Comparison of ENCODE assay signal across 8 mouse cellular contexts in the genomic region with DNA sequence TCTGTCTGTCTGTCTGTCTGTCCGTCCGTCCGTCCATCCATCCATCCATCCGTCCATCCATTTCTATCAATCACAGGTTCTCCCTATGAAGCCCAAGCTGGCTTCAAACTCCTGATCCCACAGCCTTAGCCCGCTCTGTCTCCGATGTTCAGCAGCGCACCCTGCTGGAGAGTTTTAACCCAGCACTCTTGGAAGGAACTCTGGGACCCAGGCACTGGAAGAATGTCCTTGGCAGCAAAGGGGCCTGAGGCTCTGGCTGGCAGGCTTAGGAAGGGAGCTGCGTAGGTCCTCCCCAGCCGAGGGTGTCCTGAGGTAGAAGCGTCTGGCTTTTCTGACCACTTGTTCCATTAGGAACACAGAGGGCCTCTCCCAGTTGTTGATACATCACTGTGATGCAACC. TPM values are rescaled to one million over a fixed set of nuclear protein-coding genes. Genes with fewer than 3 reads are reported as not detected.
DNase-seq lines count a peak whose midpoint lies in the region; ATAC-seq and TF ChIP-seq lines count a peak whose summit lies in the region.

No protein-coding gene starts in this region.

- no peak overlapping the region for H3K9ac ChIP-seq in midbrain, embryonic 11.5 days (ENCODE audit: low read length)
- no peak overlapping the region for H3K9ac ChIP-seq in midbrain, embryonic 13.5 days (replicated peaks)
- H3K9ac ChIP-seq in lung, embryonic 16.5 days (ENCODE audit: low read length): peak overlapping the region; percentile 17; the same call in 1 of the 2 replicates

- TF ChIP-seq POLR2A in kidney, adult 2 months (IDR thresholded peaks at IDR 0.05; ENCODE audit: low read depth, low read length): no peak
- no peak for TF ChIP-seq POLR2A in small intestine, adult 2 months (IDR thresholded peaks at IDR 0.05; ENCODE audit: low read depth, low read length)

- no peak overlapping the region for H3K4me3 ChIP-seq in midbrain, embryonic 11.5 days (ENCODE audit: low read depth, low read length)
- no peak overlapping the region for H3K4me3 ChIP-seq in midbrain, embryonic 13.5 days (replicated peaks)
- H3K4me3 ChIP-seq in kidney, adult 2 months (ENCODE audit: insufficient read depth, low read depth, low read length): no peak overlapping the region
- peak overlapping the region; percentile 29 for H3K4me3 ChIP-seq in lung, embryonic 16.5 days (ENCODE audit: low read length)
- H3K4me3 ChIP-seq in small intestine, adult 2 months (ENCODE audit: low read depth, low read length): peak overlapping the region; percentile 48

- H3K27me3 ChIP-seq in midbrain, embryonic 11.5 days (ENCODE audit: control insufficient read depth, insufficient read depth, low read length): peaks cover 12% of the 10 kb centered on the region
- H3K27me3 ChIP-seq in midbrain, embryonic 13.5 days: peaks cover 31% of the 10 kb centered on the region
- no peaks in the 10 kb centered on the region for H3K27me3 ChIP-seq in kidney, adult 2 months (replicated peaks; ENCODE audit: control insufficient read depth, insufficient read depth, low read length)
- H3K27me3 ChIP-seq in lung, embryonic 16.5 days (ENCODE audit: control insufficient read depth, insufficient read depth, low read depth, low read length): no peaks in the 10 kb centered on the region
- H3K27me3 ChIP-seq in small intestine, adult 2 months (ENCODE audit: control insufficient read depth, insufficient read depth, low read length): no peaks in the 10 kb centered on the region

- ATAC-seq in midbrain, embryonic 11.5 days (ENCODE audit: low FRiP score): no peak; the same call in 1 of the 2 replicates
- no peak for ATAC-seq in midbrain, embryonic 13.5 days
- ATAC-seq in lung, embryonic 16.5 days (ENCODE audit: low read depth): peak; percentile 36

- 40% methylated on average over 10 of the region's 10 CpGs for WGBS in midbrain, embryonic 11.5 days
- WGBS in midbrain, embryonic 13.5 days: 44% methylated on average over 10 of the region's 10 CpGs
- 48% methylated on average over 10 of the region's 10 CpGs for WGBS in kidney, adult 2 months
- 30% methylated on average over 10 of the region's 10 CpGs for WGBS in lung, embryonic 16.5 days
- WGBS in small intestine, adult 2 months: 24% methylated on average over 10 of the region's 10 CpGs

- H3K36me3 ChIP-seq in midbrain, embryonic 11.5 days (ENCODE audit: control insufficient read depth, insufficient read depth, low read length): no peaks in the 10 kb centered on the region
- H3K36me3 ChIP-seq in midbrain, embryonic 13.5 days: no peaks in the 10 kb centered on the region
- H3K36me3 ChIP-seq in kidney, adult 2 months (ENCODE audit: control insufficient read depth, insufficient read depth, low read length): no peaks in the 10 kb centered on the region
- H3K36me3 ChIP-seq in lung, embryonic 16.5 days (ENCODE audit: control insufficient read depth, insufficient read depth, low read length): no peaks in the 10 kb centered on the region; the same call in 1 of the 2 replicates
- H3K36me3 ChIP-seq in small intestine, adult 2 months (ENCODE audit: control insufficient read depth, insufficient read depth, low read length): peaks cover 6% of the 10 kb centered on the region

- no peak overlapping the region for H3K27ac ChIP-seq in midbrain, embryonic 11.5 days (ENCODE audit: low read depth, low read length)
- H3K27ac ChIP-seq in midbrain, embryonic 13.5 days: no peak overlapping the region
- peak overlapping the region; percentile 71 for H3K27ac ChIP-seq in kidney, adult 2 months (ENCODE audit: insufficient read depth, low read depth, low read length)
- H3K27ac ChIP-seq in lung, embryonic 16.5 days (ENCODE audit: low read length): peak overlapping the region; percentile 95
- H3K27ac ChIP-seq in small intestine, adult 2 months (ENCODE audit: insufficient read depth, low read depth, low read length): peak overlapping the region; percentile 93

- TF ChIP-seq CTCF in kidney, adult 2 months (conservative IDR thresholded peaks at IDR 0.05; ENCODE audit: insufficient read depth, insufficient read length, low read depth, low read length): peak; percentile 59
- peak; percentile 75; the same call in 1 of the 2 replicates for TF ChIP-seq CTCF in small intestine, adult 2 months (IDR thresholded peaks at IDR 0.05; ENCODE audit: extremely low read depth, insufficient read length, insufficient replicate concordance, low read depth, low read length)

- no peak overlapping the region for H3K4me2 ChIP-seq in midbrain, embryonic 11.5 days
- H3K4me2 ChIP-seq in midbrain, embryonic 13.5 days (replicated peaks): no peak overlapping the region
- peak overlapping the region; percentile 65 for H3K4me2 ChIP-seq in lung, embryonic 16.5 days (ENCODE audit: low read depth, low read length)

- H3K9me3 ChIP-seq in midbrain, embryonic 11.5 days (ENCODE audit: control insufficient read depth, low read length): no peaks in the 10 kb centered on the region
- H3K9me3 ChIP-seq in midbrain, embryonic 13.5 days: no peaks in the 10 kb centered on the region
- no peaks in the 10 kb centered on the region for H3K9me3 ChIP-seq in lung, embryonic 16.5 days (ENCODE audit: control insufficient read depth, low read length)

- H3K4me1 ChIP-seq in midbrain, embryonic 11.5 days (ENCODE audit: control insufficient read depth, insufficient read depth, low read length): no peaks in the 10 kb centered on the region
- peaks cover 14% of the 10 kb centered on the region for H3K4me1 ChIP-seq in midbrain, embryonic 13.5 days (replicated peaks)
- H3K4me1 ChIP-seq in kidney, adult 2 months (ENCODE audit: control insufficient read depth, insufficient read depth, low read length): peaks cover 3% of the 10 kb centered on the region; the same call in 1 of the 2 replicates
- peaks cover 21% of the 10 kb centered on the region for H3K4me1 ChIP-seq in lung, embryonic 16.5 days (replicated peaks; ENCODE audit: control insufficient read depth, insufficient read depth, low read length)
- H3K4me1 ChIP-seq in small intestine, adult 2 months (ENCODE audit: control insufficient read depth, insufficient read depth, insufficient read length, low read length): peaks cover 23% of the 10 kb centered on the region

- DNase-seq in midbrain, embryonic 11.5 days (ENCODE audit: low spot score, missing footprints): peak; percentile 90
- DNase-seq in adrenal gland, postnatal 14 days: peak; percentile 88
- peak; percentile 49 to 53 for DNase-seq in gastrocnemius, adult 8-10 months (ENCODE audit: low spot score in 2 of 2)
- peak; percentile 68 for DNase-seq in kidney, adult 2 months
- DNase-seq in right cerebral cortex, postnatal 36 days (ENCODE audit: low spot score in 2 of 2): no peak

RNA-seq across cellular contexts. Expression of a gene that starts 2.9 kb away (rescaled TPM):
- 44.3 and 48.3 TPM in 2 replicates for polyA plus RNA-seq in midbrain, embryonic 11.5 days (2014; fragmentation: Nextera tagmentation; extraction: Ambion mirVana)
- 51.3 and 64.1 TPM in 2 replicates for polyA plus RNA-seq in midbrain, embryonic 13.5 days (2015; fragmentation: Nextera tagmentation; extraction: Ambion mirVana)
- total RNA-seq in adrenal gland, postnatal 14 days (2021): 205 and 257 TPM in 2 replicates
- 10 to 100 TPM; 17.1 to 25.0 (median 18.7) TPM for total RNA-seq in gastrocnemius, adult 8-10 months (2022)
- polyA plus RNA-seq in kidney, adult 2 months (2012; rRNA removed): 184 and 193 TPM in 2 replicates
- polyA plus RNA-seq in lung, embryonic 16.5 days (2015; fragmentation: Nextera tagmentation; extraction: Ambion mirVana): 379 and 391 TPM in 2 replicates
- polyA plus RNA-seq in small intestine, adult 2 months (2012; rRNA removed): 595 and 1,197 TPM in 2 replicates

RNA-seq across cellular contexts. Expression of a gene that starts 23.1 kb away (rescaled TPM):
- 124 and 131 TPM in 2 replicates for polyA plus RNA-seq in midbrain, embryonic 11.5 days (2014; fragmentation: Nextera tagmentation; extraction: Ambion mirVana)
- polyA plus RNA-seq in midbrain, embryonic 13.5 days (2015; fragmentation: Nextera tagmentation; extraction: Ambion mirVana): 131 TPM in 2 replicates
- 101 and 108 TPM in 2 replicates for total RNA-seq in adrenal gland, postnatal 14 days (2021)
- total RNA-seq in gastrocnemius, adult 8-10 months (2022): 10 to 100 TPM; 39.8 to 50.9 (median 45.1) TPM
- 20.1 and 25.6 TPM in 2 replicates for polyA plus RNA-seq in kidney, adult 2 months (2012; rRNA removed)
- 78.0 and 94.0 TPM in 2 replicates for polyA plus RNA-seq in lung, embryonic 16.5 days (2015; fragmentation: Nextera tagmentation; extraction: Ambion mirVana)
- 8.5 and 18.7 TPM in 2 replicates for polyA plus RNA-seq in small intestine, adult 2 months (2012; rRNA removed)

RNA-seq across cellular contexts. Expression of a gene that starts 23.2 kb away (rescaled TPM):
- polyA plus RNA-seq in midbrain, embryonic 11.5 days (2014; fragmentation: Nextera tagmentation; extraction: Ambion mirVana): 276 and 283 TPM in 2 replicates
- polyA plus RNA-seq in midbrain, embryonic 13.5 days (2015; fragmentation: Nextera tagmentation; extraction: Ambion mirVana): 228 and 231 TPM in 2 replicates
- 106 and 112 TPM in 2 replicates for total RNA-seq in adrenal gland, postnatal 14 days (2021)
- 10 to 100 TPM; 46.9 to 59.4 (median 52.6) TPM for total RNA-seq in gastrocnemius, adult 8-10 months (2022)
- 71.5 and 84.1 TPM in 2 replicates for polyA plus RNA-seq in kidney, adult 2 months (2012; rRNA removed)
- polyA plus RNA-seq in lung, embryonic 16.5 days (2015; fragmentation: Nextera tagmentation; extraction: Ambion mirVana): 178 and 181 TPM in 2 replicates
- polyA plus RNA-seq in small intestine, adult 2 months (2012; rRNA removed): 28.1 and 52.8 TPM in 2 replicates

RNA-seq across cellular contexts. Expression of a gene that starts 33.1 kb away (rescaled TPM):
- polyA plus RNA-seq in midbrain, embryonic 11.5 days (2014; fragmentation: Nextera tagmentation; extraction: Ambion mirVana): not detected in 2 replicates
- polyA plus RNA-seq in midbrain, embryonic 13.5 days (2015; fragmentation: Nextera tagmentation; extraction: Ambion mirVana): not detected in 2 replicates
- total RNA-seq in adrenal gland, postnatal 14 days (2021): not detected in 2 replicates
- total RNA-seq in gastrocnemius, adult 8-10 months (2022): not detected
- not detected in 2 replicates for polyA plus RNA-seq in kidney, adult 2 months (2012; rRNA removed)
- not detected in 2 replicates for polyA plus RNA-seq in lung, embryonic 16.5 days (2015; fragmentation: Nextera tagmentation; extraction: Ambion mirVana)
- polyA plus RNA-seq in small intestine, adult 2 months (2012; rRNA removed): not detected in 2 replicates

RNA-seq across cellular contexts. Expression of a gene that starts 33.3 kb away (rescaled TPM):
- polyA plus RNA-seq in midbrain, embryonic 11.5 days (2014; fragmentation: Nextera tagmentation; extraction: Ambion mirVana): 179 and 183 TPM in 2 replicates
- polyA plus RNA-seq in midbrain, embryonic 13.5 days (2015; fragmentation: Nextera tagmentation; extraction: Ambion mirVana): 250 and 259 TPM in 2 replicates
- total RNA-seq in adrenal gland, postnatal 14 days (2021): 101 and 105 TPM in 2 replicates
- total RNA-seq in gastrocnemius, adult 8-10 months (2022): 10 to 100 TPM; 23.0 to 27.7 (median 26.2) TPM
- polyA plus RNA-seq in kidney, adult 2 months (2012; rRNA removed): 123 and 141 TPM in 2 replicates
- polyA plus RNA-seq in lung, embryonic 16.5 days (2015; fragmentation: Nextera tagmentation; extraction: Ambion mirVana): 146 and 150 TPM in 2 replicates
- 59.7 and 105 TPM in 2 replicates for polyA plus RNA-seq in small intestine, adult 2 months (2012; rRNA removed)

Comparison
In these comparisons a context has a peak if more than half of its experiments do, and no peak if none do; other contexts are left out.
1. DNase-seq: peak in midbrain, embryonic 11.5 days (single experiment), adrenal gland, postnatal 14 days (single experiment), gastrocnemius, adult 8-10 months (2 of 2) and kidney, adult 2 months (single experiment); none in right cerebral cortex, postnatal 36 days (0 of 2).
2. H3K27ac ChIP-seq: peak in kidney, adult 2 months (single experiment), lung, embryonic 16.5 days (single experiment) and small intestine, adult 2 months (single experiment); none in midbrain, embryonic 11.5 days (single experiment) and midbrain, embryonic 13.5 days (single experiment).
3. H3K4me3 ChIP-seq: peak in lung, embryonic 16.5 days (single experiment) and small intestine, adult 2 months (single experiment); none in midbrain, embryonic 11.5 days (single experiment), midbrain, embryonic 13.5 days (single experiment) and kidney, adult 2 months (single experiment).